Mouse (Mus musculus): ENCODE results near the gene Icosl.

DNA sequence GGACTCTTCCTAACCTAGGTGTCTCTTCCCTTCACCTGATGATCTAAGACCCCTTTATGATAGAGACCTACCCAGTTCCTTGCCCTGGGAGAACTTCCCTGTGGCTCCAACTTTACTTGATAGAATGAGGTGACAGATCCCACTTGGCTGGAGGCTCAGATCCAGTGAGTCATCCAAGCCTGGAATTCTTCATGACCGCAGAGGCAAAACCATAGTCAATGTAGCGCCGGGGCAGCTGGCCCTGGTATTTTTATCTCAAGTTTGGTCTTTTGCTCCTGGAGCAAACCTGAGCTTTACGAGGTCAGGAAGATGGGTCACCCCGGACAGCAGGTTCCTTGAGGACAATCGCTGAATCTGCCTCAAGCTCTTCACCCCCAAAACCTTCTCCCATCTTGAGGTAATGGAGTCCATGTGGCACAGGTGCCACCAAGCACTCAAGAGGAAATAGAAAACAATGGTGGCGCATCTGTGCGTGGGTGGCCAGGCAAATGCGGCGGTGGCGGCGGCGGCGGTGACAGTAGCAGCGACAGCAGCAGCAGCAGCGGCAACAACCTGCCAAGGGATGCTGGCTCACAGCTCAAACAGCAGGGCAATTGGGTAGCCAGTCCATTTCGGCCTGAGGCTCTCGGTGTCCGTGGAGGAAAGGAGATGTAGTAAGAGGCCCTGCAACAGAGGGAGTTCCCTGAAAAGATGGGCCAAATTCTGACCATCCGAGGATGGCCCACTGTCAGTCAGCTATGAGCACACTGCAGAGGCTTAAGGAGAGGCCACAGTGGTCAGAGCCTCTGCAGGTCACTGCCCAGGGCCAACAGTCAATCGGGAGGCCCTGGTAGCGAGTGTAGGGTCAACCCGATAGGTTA, 23.0 kb downstream of the Icosl start:
- TF ChIP-seq CTCF (IDR thresholded peaks at IDR 0.05; ENCODE audit: insufficient read depth, low read length) (no peak), POLR2A (IDR thresholded peaks at IDR 0.05; ENCODE audit: borderline replicate concordance, extremely low read depth, low read depth, low read length) (no peak)

Data from lung, adult 2 months (tissue).